Mouse (Mus musculus): ENCODE data around the gene 4921524J17Rik.

- TF ChIP-seq CTCF (IDR thresholded peaks at IDR 0.05) (peak; percentile 15), POLR2A (IDR thresholded peaks at IDR 0.05; ENCODE audit: insufficient read depth, low read depth, low read length) (no peak), EP300 (IDR thresholded peaks at IDR 0.05; ENCODE audit: insufficient read depth, low read depth, low read length) (no peak)
Observed at GRCm38 (mm10) chr8:85427026-85427425, 5.6 kb downstream of the 4921524J17Rik start.
